Mouse (Mus musculus): ENCODE data around the gene Plekha3. TPM values are rescaled to one million over a fixed set of nuclear protein-coding genes. Genes with fewer than 3 reads are reported as not detected.

The Plekha3 gene
- polyA plus RNA-seq, 1 experiment from 2014 or later: 8.7 TPM

DNA sequence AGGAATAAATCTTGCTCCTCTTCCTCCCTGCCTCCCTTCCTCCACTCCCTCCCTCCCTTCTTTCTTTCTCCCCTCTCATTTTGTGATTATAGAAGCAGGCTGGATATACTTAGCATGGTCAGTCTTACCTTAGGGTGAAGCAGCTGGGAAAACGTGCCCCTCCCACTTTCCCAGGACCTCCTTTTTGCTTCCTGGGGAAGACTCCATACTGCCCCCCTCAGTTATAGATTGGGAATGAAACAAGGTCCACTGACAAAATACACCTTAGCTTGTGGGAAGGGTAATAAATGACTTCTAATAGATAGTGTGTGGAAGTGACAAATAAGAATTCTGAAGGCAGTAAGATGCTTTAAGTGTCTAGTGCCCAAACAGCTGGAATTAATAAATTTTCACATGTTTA lies 19.1 kb upstream of the Plekha3 start:
- H3K36me3 ChIP-seq: no peaks in the 10 kb centered on the region
- no peaks in the 10 kb centered on the region for H3K4me1 ChIP-seq (replicated peaks)
- WGBS: 3% methylated on average over 1 of the region's 1 CpGs

DNA sequence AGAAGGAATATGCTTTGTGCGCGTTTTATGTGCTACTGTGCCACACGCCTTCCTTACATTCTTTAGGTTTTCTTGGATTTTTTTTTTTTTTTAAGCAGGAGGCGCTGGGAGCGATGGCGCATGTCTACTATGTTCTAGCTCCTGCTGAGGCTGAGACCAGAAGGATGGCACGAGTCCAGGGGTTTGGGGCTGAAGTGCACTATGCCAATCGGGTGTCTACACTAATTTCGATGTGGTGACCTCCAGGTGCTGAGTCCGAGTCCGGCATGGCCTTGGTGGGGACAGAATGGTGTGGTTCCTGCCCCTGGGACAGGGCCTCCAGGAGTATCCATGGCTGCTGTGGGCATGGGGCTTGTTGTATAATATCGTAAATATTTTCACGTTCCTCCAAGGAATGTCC lies 16.5 kb upstream of the Plekha3 start:
- Histone ChIP-seq H3K4me1 (replicated peaks) (no peaks in the 10 kb centered on the region), H3K27ac (no peak overlapping the region), H3K36me3 (peaks cover 12% of the 10 kb centered on the region; the same call in 1 of the 2 replicates), H3K4me3 (no peak overlapping the region), H3K27me3 (no peaks in the 10 kb centered on the region), H3K9me3 (replicated peaks) (no peaks in the 10 kb centered on the region), H3K4me2 (no peak overlapping the region), H3K9ac (no peak overlapping the region)
- ATAC-seq (replicated peaks; ENCODE audit: insufficient number of reproducible peaks, insufficient read depth, low FRiP score, low read depth): no peak
- WGBS: 78% methylated on average over 13 of the region's 13 CpGs

More for the DNA sequence above, 19.1 kb upstream of the Plekha3 start:
- H3K27ac ChIP-seq: no peak overlapping the region
- no peaks in the 10 kb centered on the region for H3K9me3 ChIP-seq (replicated peaks)
- no peak overlapping the region for H3K9ac ChIP-seq
- no peak overlapping the region for H3K4me2 ChIP-seq
- H3K4me3 ChIP-seq: no peak overlapping the region
- no peaks in the 10 kb centered on the region for H3K27me3 ChIP-seq
- no peak for ATAC-seq (replicated peaks; ENCODE audit: insufficient number of reproducible peaks, insufficient read depth, low FRiP score, low read depth)

DNA sequence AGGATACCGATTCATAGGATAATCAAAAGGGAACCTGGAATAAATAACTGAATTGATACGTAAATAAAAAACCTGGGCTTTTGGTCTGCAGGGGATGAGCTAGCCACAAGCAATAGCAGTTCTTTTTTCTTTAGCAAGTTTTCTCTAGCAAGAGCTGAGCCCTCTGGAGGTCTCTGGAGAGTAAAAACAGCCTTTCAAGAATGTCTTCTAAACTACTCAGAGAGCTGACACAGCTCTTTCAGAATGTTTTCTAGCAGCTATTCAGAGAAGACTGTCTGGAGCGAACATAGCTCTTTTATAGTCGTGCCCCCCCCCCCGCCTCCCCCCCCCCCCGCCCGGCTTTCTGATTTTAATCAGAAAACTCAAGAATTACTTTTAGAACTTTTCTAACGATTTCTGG lies 15.7 kb upstream of the Plekha3 start:
- Histone ChIP-seq H3K9ac (no peak overlapping the region), H3K36me3 (peaks cover 17% of the 10 kb centered on the region; the same call in 1 of the 2 replicates), H3K27me3 (no peaks in the 10 kb centered on the region), H3K27ac (no peak overlapping the region), H3K4me1 (replicated peaks) (no peaks in the 10 kb centered on the region), H3K9me3 (replicated peaks) (no peaks in the 10 kb centered on the region), H3K4me2 (no peak overlapping the region), H3K4me3 (no peak overlapping the region)
- ATAC-seq (replicated peaks; ENCODE audit: insufficient number of reproducible peaks, insufficient read depth, low FRiP score, low read depth): no peak
- WGBS: 57% methylated on average over 6 of the region's 8 CpGs

DNA sequence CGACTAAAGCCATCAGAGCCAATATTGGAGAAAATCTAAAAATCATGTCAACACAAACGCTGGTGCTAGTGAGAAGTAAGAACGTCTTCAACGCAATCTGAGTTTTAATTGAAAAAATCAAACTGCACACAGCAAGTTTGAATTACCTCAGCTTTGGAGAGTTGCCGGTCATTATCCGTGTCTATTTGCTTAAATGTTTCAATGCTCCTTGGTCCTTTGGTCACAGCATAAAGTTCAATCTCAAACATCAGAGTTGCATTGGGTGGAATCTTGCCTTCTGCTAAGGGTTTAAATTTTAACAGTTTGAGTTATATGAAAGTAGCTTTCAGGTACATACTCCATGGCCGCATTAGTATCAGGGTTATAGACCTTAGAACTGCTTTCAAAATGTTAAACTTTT lies 9.6 kb upstream of the Plekha3 start:
- H3K27ac ChIP-seq: no peak overlapping the region
- no peak overlapping the region for H3K4me2 ChIP-seq
- no peak overlapping the region for H3K9ac ChIP-seq
- no peak for ATAC-seq (replicated peaks; ENCODE audit: insufficient number of reproducible peaks, insufficient read depth, low FRiP score, low read depth)
- H3K9me3 ChIP-seq (replicated peaks): no peaks in the 10 kb centered on the region
- peaks cover 26% of the 10 kb centered on the region; the same call in 1 of the 2 replicates for H3K36me3 ChIP-seq
- H3K27me3 ChIP-seq: no peaks in the 10 kb centered on the region
- H3K4me3 ChIP-seq: no peak overlapping the region
- H3K4me1 ChIP-seq (replicated peaks): peaks cover 3% of the 10 kb centered on the region
- 93% methylated on average over 7 of the region's 7 CpGs for WGBS

DNA sequence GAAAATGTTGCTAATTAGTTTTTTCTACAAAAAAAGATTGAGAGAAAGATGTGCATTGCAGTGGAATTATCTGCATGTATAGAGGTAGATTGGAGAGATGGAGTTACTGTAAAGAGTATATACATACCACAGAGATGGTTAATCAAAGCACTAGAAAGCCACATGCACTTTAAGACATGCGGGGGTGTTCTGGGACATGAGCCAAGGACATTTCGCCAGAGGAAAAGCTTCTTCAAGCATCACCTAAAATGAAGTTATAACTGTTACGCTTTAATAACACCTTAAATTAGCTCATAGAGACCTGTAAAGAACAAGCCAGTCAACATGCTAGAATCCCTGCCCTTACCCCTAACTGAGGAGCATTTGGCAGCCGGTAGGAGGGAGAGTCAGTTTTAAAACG lies 7.9 kb upstream of the Plekha3 start:
- WGBS: 46% methylated on average over 5 of the region's 5 CpGs
- Histone ChIP-seq H3K9me3 (replicated peaks) (no peaks in the 10 kb centered on the region), H3K9ac (no peak overlapping the region), H3K4me3 (no peak overlapping the region), H3K4me1 (replicated peaks) (peaks cover 12% of the 10 kb centered on the region), H3K36me3 (peaks cover 20% of the 10 kb centered on the region; the same call in 1 of the 2 replicates), H3K27ac (no peak overlapping the region), H3K27me3 (no peaks in the 10 kb centered on the region), H3K4me2 (no peak overlapping the region)
- no peak for ATAC-seq (replicated peaks; ENCODE audit: insufficient number of reproducible peaks, insufficient read depth, low FRiP score, low read depth)

DNA sequence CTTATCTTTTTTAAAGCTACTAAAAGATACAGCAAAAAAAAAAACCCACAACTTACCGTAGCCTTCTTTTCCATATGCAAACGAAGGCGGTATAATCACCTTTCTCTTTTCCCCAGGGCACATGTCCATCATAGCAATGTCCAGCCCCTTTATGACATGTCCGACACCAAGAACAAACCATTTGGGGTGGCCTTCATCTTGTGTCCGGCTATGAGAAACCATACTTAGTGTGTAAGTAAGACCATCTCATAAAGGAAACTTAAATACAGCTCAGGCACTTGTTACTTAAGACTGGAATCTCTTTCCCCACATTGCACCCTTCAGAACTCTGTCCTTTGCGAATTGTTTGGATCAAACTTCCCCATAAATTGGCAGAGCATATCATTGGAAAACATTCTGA lies 3.4 kb upstream of the Plekha3 start:
- no peak for ATAC-seq (replicated peaks; ENCODE audit: insufficient number of reproducible peaks, insufficient read depth, low FRiP score, low read depth)
- Histone ChIP-seq H3K27me3 (no peaks in the 10 kb centered on the region), H3K27ac (peak overlapping the region; percentile 82; the same call in 1 of the 2 replicates), H3K4me2 (peak overlapping the region; percentile 75), H3K4me1 (replicated peaks) (peaks cover 31% of the 10 kb centered on the region), H3K4me3 (peak overlapping the region; percentile 57), H3K9ac (peak overlapping the region; percentile 62; the same call in 1 of the 2 replicates), H3K9me3 (replicated peaks) (no peaks in the 10 kb centered on the region), H3K36me3 (no peaks in the 10 kb centered on the region)
- 84% methylated on average over 6 of the region's 6 CpGs for WGBS

DNA sequence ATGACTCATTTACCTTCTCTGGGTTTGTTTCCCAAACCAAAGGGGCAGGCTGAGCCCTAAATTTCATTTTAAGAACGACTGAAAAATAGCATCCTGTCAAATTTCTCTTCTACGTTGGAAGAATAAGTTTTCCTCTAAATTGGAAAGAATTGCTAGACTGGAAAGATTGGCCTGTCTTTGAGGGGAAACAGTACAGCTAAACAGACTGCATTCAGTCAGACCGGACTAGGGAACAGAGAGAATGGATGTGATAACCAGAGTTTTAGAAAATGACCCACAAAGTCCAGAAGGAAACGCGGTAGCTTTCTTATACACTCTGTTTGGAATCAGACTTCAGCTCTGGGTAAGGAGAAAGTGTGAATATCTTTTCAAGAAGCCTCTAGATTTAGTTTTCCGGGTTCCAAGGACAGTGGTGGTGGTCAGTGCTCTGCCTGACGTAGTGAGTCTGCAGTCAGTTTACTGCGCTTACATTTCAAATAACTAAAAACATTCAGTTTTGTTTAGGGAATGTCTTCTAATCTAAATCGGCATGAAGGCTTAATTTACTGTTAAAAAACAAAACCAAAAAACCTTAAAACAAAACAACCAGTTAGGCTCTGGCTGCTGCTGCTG lies 2.8 kb upstream of the Plekha3 start:
- WGBS: 22% methylated on average over 9 of the region's 9 CpGs
- peak overlapping the region; percentile 57 for H3K4me3 ChIP-seq
- H3K36me3 ChIP-seq: no peaks in the 10 kb centered on the region
- peak overlapping the region; percentile 75 for H3K4me2 ChIP-seq
- no peaks in the 10 kb centered on the region for H3K9me3 ChIP-seq (replicated peaks)
- no peaks in the 10 kb centered on the region for H3K27me3 ChIP-seq
- no peak for ATAC-seq (replicated peaks; ENCODE audit: insufficient number of reproducible peaks, insufficient read depth, low FRiP score, low read depth)
- H3K9ac ChIP-seq: peak overlapping the region; percentile 62
- H3K27ac ChIP-seq: peak overlapping the region; percentile 82
- peaks cover 34% of the 10 kb centered on the region for H3K4me1 ChIP-seq (replicated peaks)

DNA sequence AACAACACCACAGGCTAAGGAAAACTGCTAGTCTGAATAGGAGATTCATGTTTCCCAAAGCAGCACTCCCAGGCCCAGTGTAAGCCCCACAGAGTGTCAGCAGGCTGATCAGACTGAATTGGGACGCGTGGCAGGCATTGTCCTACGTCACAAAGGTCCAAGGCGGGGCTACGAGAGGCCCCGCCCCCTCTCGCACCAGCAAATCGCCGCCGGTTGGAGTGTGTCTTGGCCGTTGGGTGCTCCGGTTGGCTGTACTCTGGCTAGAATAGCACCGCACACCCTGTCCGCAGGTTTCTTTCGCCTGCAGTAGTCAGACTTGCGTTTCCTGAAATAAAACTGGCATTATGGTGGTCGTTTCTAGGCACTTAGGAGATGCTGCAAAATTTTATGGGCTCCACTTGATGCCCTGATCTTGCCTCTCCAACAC lies 2.1 kb upstream of the Plekha3 start, which contains the start of gene Fkbp7:
Gene Fkbp7, minus strand, starts transcription at position 151 of the 427 bp plus-strand sequence.
- H3K4me1 ChIP-seq (replicated peaks): peaks cover 31% of the 10 kb centered on the region
- ATAC-seq (replicated peaks; ENCODE audit: insufficient number of reproducible peaks, insufficient read depth, low FRiP score, low read depth): peak; percentile 92
- no peaks in the 10 kb centered on the region for H3K36me3 ChIP-seq
- H3K27ac ChIP-seq: peak within 1 kb of the TSS; percentile 82
- no peaks in the 10 kb centered on the region for H3K9me3 ChIP-seq (replicated peaks)
- peak within 1 kb of the TSS; percentile 57 for H3K4me3 ChIP-seq
- no peaks in the 10 kb centered on the region for H3K27me3 ChIP-seq
- H3K4me2 ChIP-seq: peak within 1 kb of the TSS; percentile 75
- H3K9ac ChIP-seq: peak within 1 kb of the TSS; percentile 62
- WGBS: 1% methylated on average over 17 of the region's 17 CpGs

DNA sequence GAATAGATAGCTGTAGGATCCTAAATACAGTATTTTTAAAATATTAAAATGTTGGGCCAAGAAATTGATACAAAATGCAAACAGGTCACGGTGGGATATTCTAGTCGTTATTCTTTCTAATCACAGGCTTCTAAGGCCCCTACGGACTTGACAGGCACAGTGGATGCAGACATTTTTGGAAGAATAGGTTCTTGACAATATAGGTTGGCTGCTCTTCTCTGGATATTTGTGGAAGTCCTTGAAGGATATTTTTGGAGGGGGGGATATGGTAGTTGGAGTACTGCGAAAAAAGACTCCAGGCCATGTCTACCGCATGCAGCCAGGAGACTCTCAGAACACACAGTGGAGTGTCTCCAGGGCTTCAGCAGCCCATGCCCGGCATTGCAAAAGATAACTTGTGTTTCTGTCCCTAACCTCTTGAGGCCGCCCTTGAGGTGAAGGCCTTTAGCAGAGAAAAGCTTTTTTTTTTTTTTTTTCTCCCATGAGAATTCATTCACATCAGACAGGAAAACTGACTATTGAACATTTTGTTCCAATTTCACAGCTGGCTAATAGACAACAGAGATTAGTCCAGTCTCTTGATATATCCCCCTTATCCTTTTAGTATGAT lies 1.5 kb upstream of the Plekha3 start:
- H3K9me3 ChIP-seq (replicated peaks): no peaks in the 10 kb centered on the region
- peak overlapping the region; percentile 82 for H3K27ac ChIP-seq
- H3K4me1 ChIP-seq (replicated peaks): peaks cover 31% of the 10 kb centered on the region
- peak overlapping the region; percentile 75 for H3K4me2 ChIP-seq
- no peak for ATAC-seq (replicated peaks; ENCODE audit: insufficient number of reproducible peaks, insufficient read depth, low FRiP score, low read depth)
- H3K9ac ChIP-seq: 0 out of 2 replicates have a peak overlapping the region, but pooled peaks have one; percentile 62
- H3K27me3 ChIP-seq: no peaks in the 10 kb centered on the region
- WGBS: 33% methylated on average over 7 of the region's 7 CpGs
- peak overlapping the region; percentile 57 for H3K4me3 ChIP-seq
- H3K36me3 ChIP-seq: no peaks in the 10 kb centered on the region

DNA sequence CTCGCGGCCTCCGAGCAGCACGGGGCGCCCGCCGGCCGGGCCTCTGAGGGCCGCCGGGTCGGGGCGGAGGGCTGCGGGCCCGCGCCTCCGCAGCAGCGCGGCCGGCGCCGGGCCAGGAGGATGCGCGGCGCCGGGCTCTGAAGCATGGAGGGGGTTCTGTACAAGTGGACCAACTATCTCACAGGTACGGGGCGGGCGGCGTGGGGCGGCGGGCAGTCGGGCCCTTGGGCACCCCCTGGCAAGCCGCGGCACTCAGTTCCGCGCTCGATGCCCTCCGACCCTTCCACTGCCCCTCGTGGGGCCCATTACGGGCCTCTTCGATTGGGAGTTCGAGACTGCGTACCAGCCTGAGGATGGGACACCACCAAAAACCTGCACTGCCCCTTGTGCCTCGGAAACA lies 370 bp downstream of the Plekha3 start:
- Histone ChIP-seq H3K4me3 (peak overlapping the region; percentile 93), H3K27me3 (no peaks in the 10 kb centered on the region), H3K9ac (peak overlapping the region; percentile 87), H3K27ac (peak overlapping the region; percentile 78), H3K36me3 (no peaks in the 10 kb centered on the region), H3K4me2 (peak overlapping the region; percentile 83), H3K9me3 (replicated peaks) (no peaks in the 10 kb centered on the region), H3K4me1 (replicated peaks) (peaks cover 31% of the 10 kb centered on the region)
- ATAC-seq (replicated peaks; ENCODE audit: insufficient number of reproducible peaks, insufficient read depth, low FRiP score, low read depth): peak; percentile 18
- 2% methylated on average over 44 of the region's 44 CpGs for WGBS

DNA sequence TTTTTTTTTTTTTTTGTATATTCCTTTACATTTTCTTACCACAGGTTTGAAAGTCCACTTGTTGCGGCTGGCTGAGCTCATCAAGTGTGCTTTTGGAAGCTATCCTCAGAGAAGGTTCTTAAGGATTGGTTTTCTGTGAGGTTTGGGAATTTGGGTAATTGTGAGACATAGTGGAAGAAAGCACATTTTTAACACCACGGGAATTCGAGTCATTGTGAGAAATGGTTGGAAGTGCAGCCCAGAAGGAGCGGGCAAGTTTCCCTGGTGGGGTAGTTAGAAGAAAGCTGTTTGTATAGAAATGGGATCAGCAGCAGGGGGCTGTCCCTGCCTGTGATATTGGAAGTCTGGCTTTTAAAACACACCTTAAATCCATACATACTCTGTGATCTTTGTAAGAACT lies 868 bp downstream of the Plekha3 start:
- WGBS: 24% methylated on average over 4 of the region's 4 CpGs
- H3K4me2 ChIP-seq: peak overlapping the region; percentile 83

More for the DNA sequence above, 868 bp downstream of the Plekha3 start:
- Histone ChIP-seq H3K9ac (peak overlapping the region; percentile 87), H3K9me3 (replicated peaks) (no peaks in the 10 kb centered on the region), H3K27ac (no peak overlapping the region), H3K4me3 (peak overlapping the region; percentile 93), H3K36me3 (no peaks in the 10 kb centered on the region), H3K4me1 (replicated peaks) (peaks cover 31% of the 10 kb centered on the region), H3K27me3 (no peaks in the 10 kb centered on the region)
- ATAC-seq (replicated peaks; ENCODE audit: insufficient number of reproducible peaks, insufficient read depth, low FRiP score, low read depth): no peak

Data from heart, embryonic 15.5 days (tissue).